Mouse (Mus musculus) B cell, adult 2 months (primary cell): Measurements from ENCODE around the gene Cwc22.
"Not testable (repeated sequence)": the region's sequence is repeated elsewhere in the genome, so short reads cannot be mapped to it uniquely, and the experiment has no call there.

ENCODE experiments used
- DNase-seq, 2 experiments: peaks; one replicate each; pipeline ENCODE4 v3.0.0; 2022

The Cwc22 gene

DNA sequence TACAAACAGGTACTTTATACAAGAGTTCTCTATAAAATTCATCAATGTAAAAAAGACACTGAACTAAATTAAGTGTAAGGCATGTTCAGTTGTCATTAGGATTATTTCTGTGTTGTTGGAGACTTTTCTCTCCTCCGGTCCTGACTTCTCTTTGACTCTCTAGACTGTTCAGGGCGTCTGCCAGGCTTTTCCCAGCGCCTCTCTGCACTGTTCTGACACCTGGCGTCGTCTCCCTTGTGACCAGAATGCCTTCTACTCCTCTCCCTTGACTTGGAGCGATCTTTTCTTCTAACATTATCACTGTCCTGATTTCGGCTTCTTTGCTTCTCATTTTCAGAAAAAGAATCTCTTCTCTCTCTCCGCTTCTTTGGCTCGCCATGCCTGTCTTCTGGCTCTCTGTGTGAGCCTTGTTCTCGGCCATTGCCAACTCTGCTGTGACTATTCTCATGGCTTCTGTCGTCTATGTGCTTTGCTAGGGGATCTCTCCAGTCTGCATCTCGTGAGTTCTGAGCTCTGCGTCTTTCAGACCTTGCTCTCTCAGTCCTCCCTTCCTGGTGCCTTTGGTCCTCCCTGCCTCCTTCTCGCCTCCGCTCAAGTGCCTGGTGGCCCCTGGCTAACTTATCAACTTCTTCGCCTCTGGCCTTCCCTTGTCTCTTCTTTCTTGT is 50.1 kb downstream of the Cwc22 start:
- not testable (repeated sequence) for DNase-seq

DNA sequence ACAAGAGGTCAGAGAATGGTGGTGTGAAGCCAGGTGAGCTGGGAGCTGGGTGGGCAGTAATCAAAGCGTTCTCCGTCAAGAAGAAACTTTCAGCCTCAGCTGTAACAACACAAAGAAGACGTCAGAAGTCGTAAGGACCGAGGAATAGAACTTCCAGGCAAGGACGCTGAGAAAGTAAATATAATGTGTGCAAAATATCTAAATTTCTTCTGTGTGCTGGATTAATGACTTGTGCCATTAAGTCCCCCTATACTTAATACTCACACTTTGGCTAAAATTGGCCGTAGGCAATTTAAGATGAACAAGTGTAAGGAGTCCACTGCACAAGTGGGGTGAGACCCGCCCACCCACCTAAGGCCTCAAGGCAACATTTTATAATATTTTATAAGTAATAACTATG is 51.3 kb downstream of the Cwc22 start:
- DNase-seq = no peak

DNA sequence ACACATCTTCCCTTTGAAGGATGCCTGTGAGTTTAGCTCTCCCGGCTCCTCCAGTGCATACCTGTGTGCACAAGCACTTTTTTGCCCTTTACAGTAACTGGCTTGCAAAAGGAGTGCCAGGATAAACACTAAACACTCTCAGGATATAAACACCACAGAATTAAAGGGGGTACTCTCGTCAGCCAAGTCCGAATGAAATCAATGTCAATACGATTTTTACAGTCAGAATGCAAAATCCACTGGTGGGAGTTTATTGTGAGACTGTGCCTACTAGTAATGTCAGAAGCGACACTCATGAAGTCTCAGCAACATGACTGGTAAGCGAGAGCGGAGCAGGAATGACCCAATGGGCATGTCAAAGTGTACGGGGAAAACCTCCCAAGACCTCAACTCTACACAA is 52.7 kb downstream of the Cwc22 start:
- no peak for DNase-seq

DNA sequence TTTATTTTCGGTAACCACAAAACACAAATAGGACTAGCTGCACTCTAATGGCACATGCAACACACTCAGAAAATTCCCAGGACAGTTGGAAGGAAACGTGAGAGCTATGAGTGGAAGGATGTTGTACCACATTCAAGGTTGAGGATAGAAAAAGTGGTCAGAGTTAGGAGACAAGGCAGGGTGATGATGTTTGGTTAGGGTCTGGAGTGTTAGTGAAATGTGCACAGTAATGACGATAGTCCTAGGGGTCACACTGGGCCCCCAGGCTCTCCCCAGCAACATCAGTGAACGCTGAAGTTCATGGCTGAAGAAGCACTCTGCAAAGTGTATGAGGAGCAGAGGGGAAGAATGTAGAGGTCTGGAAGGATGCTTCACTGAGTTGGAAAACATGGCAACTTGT is 53.6 kb downstream of the Cwc22 start:
- DNase-seq = no peak

DNA sequence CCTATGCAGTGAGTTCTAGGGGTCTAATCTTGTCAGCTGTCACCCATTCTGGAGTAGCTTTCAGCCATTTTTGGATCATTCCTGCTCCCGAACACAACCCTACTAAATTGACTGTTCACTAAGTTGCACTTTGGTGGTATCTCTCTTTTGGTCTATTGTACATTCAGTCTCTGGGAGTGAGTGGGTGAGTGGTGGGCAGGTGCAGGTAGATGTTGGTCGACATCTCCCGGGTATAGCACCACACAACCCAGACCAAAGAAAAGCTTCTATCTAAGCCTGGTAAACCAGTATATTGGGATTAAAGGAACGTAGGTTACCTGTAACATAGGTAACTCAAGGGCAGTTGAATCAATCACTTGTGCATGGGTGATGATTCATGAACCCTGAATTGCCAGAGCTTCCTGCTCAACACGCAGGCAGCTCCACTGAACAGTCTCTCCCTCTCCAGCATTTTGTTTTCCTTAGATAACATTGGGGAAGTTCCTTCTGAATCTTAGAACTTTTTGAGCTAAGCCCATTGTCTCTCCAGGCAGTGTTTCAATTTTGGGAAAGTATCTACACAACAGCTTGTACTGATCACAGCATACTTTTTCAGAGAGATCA is 55.2 kb downstream of the Cwc22 start:
- no peak for DNase-seq

DNA sequence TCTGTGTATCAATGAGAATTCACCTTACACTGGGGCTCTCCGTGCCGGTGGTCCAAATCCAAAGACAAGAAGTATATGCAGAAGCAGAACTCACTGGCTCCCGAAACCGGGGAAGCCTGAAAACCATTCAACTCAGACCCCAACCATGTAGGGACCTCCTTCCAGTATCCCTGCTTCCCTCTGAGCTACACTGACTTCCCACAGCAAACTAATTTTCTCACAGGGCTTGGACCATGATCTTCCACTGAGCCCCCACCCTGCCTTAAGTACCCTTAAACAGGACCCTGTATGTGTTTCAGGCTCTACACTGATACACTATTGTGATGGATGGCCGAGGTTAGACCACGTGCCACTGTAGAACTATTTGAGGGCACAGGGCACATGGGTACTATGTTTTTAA is 56.2 kb downstream of the Cwc22 start:
- DNase-seq = no peak

- DNase-seq = no peak
Observed at GRCm38 (mm10) chr2:77889401-77889800, 56.8 kb downstream of the Cwc22 start.

DNA sequence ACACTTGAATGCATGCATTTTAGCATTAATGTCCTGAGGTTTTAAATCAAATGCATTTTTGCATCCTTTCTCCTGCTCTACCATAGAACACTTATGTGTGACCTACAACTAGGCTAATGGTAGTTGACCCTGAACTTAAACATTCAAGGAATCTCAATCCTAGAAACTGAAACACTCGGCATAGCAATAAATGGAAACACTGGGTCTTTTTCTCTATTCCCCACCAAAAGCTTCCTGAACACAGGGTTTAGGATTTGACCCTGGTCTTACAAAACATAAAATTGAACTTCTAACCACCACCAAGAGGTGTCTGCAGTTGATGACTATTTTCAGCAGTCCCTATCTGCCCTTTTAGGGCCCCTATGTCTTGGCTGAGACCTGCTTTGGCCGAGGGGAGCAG is 57.3 kb downstream of the Cwc22 start:
- DNase-seq = no peak

GRCm38 (mm10) chr2:77888056-77888455 is 58.1 kb downstream of the Cwc22 start:
- DNase-seq = no peak

GRCm38 (mm10) chr2:77887166-77887565 is 59.0 kb downstream of the Cwc22 start:
- DNase-seq = no peak

- DNase-seq = no peak
Observed at GRCm38 (mm10) chr2:77885491-77886130, 60.6 kb downstream of the Cwc22 start.

GRCm38 (mm10) chr2:77885036-77885435 is 61.1 kb downstream of the Cwc22 start:
- DNase-seq = no peak

- DNase-seq = no peak
Observed at GRCm38 (mm10) chr2:77884491-77884890, 61.7 kb downstream of the Cwc22 start.

- DNase-seq = no peak
Observed at GRCm38 (mm10) chr2:77882961-77883360, 63.2 kb downstream of the Cwc22 start.

DNA sequence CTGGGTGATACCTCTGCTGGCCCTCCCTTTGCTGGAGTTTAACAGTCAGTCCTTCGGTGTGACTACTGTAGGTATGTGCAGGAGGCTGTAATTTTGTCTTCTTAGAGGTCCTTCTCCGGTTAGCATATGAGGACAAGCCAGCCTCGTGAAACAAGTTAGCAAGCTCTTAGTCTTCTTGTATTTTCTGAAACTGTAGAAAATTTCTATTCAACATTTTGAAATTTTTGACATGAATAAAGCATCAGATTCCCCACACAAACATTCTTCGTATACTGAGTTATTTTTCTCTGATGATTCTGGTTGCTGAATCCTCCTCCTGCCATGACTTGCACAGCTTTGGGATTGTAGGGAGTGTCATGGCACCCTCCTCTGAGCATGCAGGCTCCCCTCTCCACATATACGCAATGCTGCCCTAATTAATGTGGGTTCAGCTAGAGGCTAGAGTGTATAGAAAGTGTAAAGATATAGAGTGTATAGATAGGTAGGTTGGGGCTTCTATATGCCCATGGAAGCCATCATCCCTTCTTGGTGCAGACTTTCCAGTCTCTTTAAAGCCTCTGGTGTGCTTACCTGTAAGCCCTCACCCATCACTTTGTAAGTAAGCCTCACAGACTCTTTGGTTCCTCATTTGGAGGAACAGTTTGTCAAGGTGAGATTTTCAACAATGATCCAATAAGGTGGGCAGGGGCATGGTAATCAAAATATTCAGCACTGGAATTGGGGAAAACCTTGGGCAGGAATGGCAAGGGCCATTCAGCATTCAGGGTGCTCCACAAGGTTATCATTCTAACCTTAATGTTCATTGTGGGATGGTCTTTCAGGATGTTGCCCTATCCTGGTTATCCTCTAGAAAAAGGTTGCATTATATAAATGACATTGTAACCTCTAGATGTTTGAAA is 64.6 kb downstream of the Cwc22 start:
- no peak for DNase-seq

DNA sequence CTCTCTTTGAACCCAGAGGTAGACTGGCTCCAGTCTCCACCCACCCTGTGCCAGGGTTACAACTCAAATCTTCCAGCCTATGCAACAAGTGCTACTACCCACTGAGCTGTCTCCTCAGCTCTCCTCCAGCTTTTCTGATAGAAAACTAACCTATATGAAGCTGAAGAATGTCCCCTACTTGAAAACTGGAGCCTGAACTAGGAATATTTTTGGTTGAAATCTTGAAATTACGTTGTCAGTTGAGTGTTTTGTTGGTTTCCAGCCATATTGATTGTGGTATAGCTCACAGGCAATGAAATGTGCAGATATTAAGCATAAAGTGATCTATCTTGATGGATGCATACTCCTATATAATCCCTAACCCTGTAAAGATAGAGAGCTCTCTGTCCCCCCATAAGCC is 65.8 kb downstream of the Cwc22 start:
- DNase-seq = no peak

- DNase-seq = no peak
Observed at GRCm38 (mm10) chr2:77879736-77880135, 66.4 kb downstream of the Cwc22 start.

- no peak for DNase-seq
Observed at GRCm38 (mm10) chr2:77877156-77877855, 68.9 kb downstream of the Cwc22 start.

- no peak for DNase-seq
Observed at GRCm38 (mm10) chr2:77876331-77876730, 69.8 kb downstream of the Cwc22 start.

DNA sequence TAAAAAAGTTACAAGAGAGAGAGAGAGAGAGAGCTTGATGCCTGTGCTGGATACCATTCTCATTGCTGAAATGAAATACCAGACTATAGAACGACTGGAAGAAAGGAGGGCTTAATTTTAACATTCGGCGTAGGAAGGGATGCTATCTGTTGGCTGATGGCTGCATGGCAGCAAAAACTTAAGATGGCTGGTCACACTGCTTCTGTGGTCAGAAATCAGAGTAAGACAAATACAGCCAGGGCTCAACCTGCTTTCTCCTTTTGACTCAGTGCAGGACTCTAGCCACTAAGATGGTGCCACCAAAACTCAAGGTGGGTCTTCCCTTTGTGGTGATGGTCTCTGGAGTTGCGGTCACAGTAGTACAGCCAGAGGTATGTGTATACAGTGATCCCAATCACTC is 70.7 kb downstream of the Cwc22 start:
- no peak for DNase-seq

GRCm38 (mm10) chr2:77874678-77875077 is 71.5 kb downstream of the Cwc22 start:
- no peak for DNase-seq

DNA sequence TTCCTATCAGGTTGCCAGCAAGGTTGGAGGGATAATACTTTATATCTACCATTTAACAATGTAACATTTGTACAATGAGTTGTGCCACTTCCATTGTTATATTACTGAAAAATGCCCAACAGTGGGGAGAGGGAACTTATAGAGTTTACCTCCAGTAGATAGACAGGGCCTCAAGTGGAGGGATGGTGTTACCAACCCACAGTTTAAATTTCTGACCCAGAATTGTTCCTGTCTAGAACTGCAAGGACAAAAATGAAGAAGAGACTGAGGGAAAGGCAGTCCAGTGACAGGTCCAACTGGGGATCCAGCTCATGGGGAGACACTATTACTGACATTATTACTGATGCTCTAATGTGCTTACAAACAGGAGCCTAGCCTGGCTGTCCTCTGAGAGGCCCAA is 72.4 kb downstream of the Cwc22 start:
- DNase-seq = no peak

DNA sequence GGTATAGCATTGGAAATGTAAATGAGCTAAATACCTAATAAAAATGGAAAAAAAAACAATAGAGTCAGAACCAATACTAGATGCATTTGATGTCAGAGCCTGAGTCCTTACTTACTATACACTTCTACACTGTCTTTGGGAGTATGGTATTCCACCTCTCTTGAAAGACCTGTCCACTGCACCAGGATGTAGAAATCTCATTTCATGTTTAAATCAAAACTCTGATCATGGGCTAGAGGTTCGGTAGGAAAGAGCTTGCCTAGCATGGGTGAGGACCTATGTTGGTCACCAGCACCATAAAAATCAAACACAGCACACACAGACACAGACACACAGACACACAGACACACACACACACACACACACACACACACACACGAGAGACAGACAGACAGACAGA is 73.5 kb downstream of the Cwc22 start:
- DNase-seq = no peak
